8 mouse cellular contexts compared by ENCODE assay signal in the genomic region with DNA sequence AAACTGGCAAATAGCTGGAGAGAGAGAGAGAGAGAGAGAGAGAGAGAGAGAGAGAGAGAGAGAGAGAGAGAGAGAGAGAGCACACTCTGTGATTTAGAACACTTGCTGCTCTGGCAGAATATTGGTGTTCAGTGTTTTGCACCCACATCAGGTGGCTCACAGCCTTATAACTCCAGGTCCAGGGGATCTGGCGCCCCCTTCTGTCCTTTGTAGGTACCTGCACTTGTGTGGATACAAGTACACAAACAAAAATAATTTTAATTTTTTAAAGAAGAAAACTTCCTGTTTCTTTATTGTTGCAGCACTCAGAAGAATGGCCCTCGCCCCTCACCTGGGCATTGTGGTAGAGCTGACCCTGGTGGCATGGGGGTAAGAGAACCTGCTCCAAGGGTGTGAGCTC. TPM values are rescaled to one million over a fixed set of nuclear protein-coding genes. Genes with fewer than 3 reads are reported as not detected.
A peak's percentile ranks its signal among the peaks of the same experiment; 100 is the strongest.
DNase-seq lines count a peak whose midpoint lies in the region.

No protein-coding gene starts in this region.

- DNase-seq in adrenal gland, adult 2 months: peak; percentile 47
- DNase-seq in adrenal gland, adult 8-10 months: no peak
- DNase-seq in left cerebral cortex, postnatal 4 days: peak; percentile 22
- DNase-seq in left cerebral cortex, postnatal 14 days (ENCODE audit: low spot score in 2 of 2): no peak
- peak; percentile 68 for DNase-seq in c-Kit-positive CD71-negative TER-119-negative erythroid progenitor cells, embryonic 14.5 days (ENCODE audit: low read depth)
- peak; percentile 47 to 66 for DNase-seq in kidney, postnatal 4 days
- peak; percentile 47 to 74 for DNase-seq in spleen, postnatal 4 days (ENCODE audit: low spot score in 2 of 2)
- no peak for DNase-seq in right cerebral cortex, adult 18-20 months

- intact Hi-C loops in left cerebral cortex, postnatal 4 days (cut with DNase I): no loop called here
- intact Hi-C loops in left cerebral cortex, postnatal 14 days (cut with DNase I): no loop called here

RNA-seq across cellular contexts. Expression of gene Gramd1a, which starts 16.5 kb away (rescaled TPM):
- 10 to 100 TPM; 38.5 to 50.1 TPM for total RNA-seq in adrenal gland, adult 2 months (2021)
- polyA plus RNA-seq in adrenal gland, adult 2 months (2012; rRNA removed): 208 and 246 TPM in 2 replicates
- total RNA-seq in adrenal gland, adult 8-10 months (2022): 10 to 100 TPM; 37.7 to 65.1 (median 55.4) TPM
- 100 to 1,000 TPM; 184 to 195 TPM for total RNA-seq in left cerebral cortex, postnatal 4 days (2021)
- 100 to 1,000 TPM; 111 to 121 TPM for total RNA-seq in left cerebral cortex, postnatal 14 days (2021)

RNA-seq across cellular contexts. Expression of gene Scn1b, which starts 45.4 kb away (rescaled TPM):
- total RNA-seq in adrenal gland, adult 2 months (2021): 10 to 100 TPM; 10.8 to 27.8 TPM
- polyA plus RNA-seq in adrenal gland, adult 2 months (2012; rRNA removed): 30.5 and 61.1 TPM in 2 replicates
- total RNA-seq in adrenal gland, adult 8-10 months (2022): 10 to 100 TPM; 14.2 to 27.2 (median 18.9) TPM
- total RNA-seq in left cerebral cortex, postnatal 4 days (2021): 10 to 100 TPM; 58.6 to 66.7 TPM
- total RNA-seq in left cerebral cortex, postnatal 14 days (2021): 100 to 1,000 TPM; 359 to 374 TPM

RNA-seq across cellular contexts. Expression of gene Hpn, which starts 57.1 kb away (rescaled TPM):
- 1 to 10 TPM; 1.3 to 2.6 TPM for total RNA-seq in adrenal gland, adult 2 months (2021)
- polyA plus RNA-seq in adrenal gland, adult 2 months (2012; rRNA removed): 1.2 and 2.4 TPM in 2 replicates
- total RNA-seq in adrenal gland, adult 8-10 months (2022): 1 to 10 TPM in 3 of 4 experiments, under 1 TPM in 1; 0.26 to 1.5 (median 1.2) TPM
- 1 to 10 TPM; 1.4 to 1.6 TPM for total RNA-seq in left cerebral cortex, postnatal 4 days (2021)
- total RNA-seq in left cerebral cortex, postnatal 14 days (2021): 1 to 10 TPM; 2.0 to 3.3 TPM

Comparison
In these comparisons a context has a peak if more than half of its experiments do, and no peak if none do; other contexts are left out.
1. DNase-seq: peak in adrenal gland, adult 2 months (single experiment), left cerebral cortex, postnatal 4 days (single experiment), c-Kit-positive CD71-negative TER-119-negative erythroid progenitor cells, embryonic 14.5 days (single experiment), kidney, postnatal 4 days (2 of 2) and spleen, postnatal 4 days (2 of 2); none in adrenal gland, adult 8-10 months (single experiment), left cerebral cortex, postnatal 14 days (0 of 2) and right cerebral cortex, adult 18-20 months (single experiment).
2. RNA of gene Scn1b, which starts 45.4 kb away (total RNA-seq): 359 to 374 TPM in left cerebral cortex, postnatal 14 days; 58.6 to 66.7 TPM in left cerebral cortex, postnatal 4 days, 10.8 to 27.8 TPM in adrenal gland, adult 2 months and 14.2 to 27.2 TPM in adrenal gland, adult 8-10 months; every median in the first group is over 4 times any median in the second.